Mouse (Mus musculus): ENCODE data around the gene Pax8. TPM values are rescaled to one million over a fixed set of nuclear protein-coding genes. Genes with fewer than 3 reads are reported as not detected.

Gene Pax8
- not detected in 2 replicates for polyA plus RNA-seq (2012; rRNA removed)

- WGBS = 53% methylated on average over 9 of the region's 9 CpGs
- H3K4me1 ChIP-seq (ENCODE audit: control insufficient read depth, insufficient read depth, insufficient read length) = no peaks in the 10 kb centered on the region
- peaks cover 20% of the 10 kb centered on the region for H3K27me3 ChIP-seq (ENCODE audit: control insufficient read depth, insufficient read depth, low read length)
- no peak within 1 kb of the TSS for H3K27ac ChIP-seq (ENCODE audit: insufficient read depth, low read length)
- no peak for DNase-seq (ENCODE audit: low read depth in 1 of 2, low spot score in 2 of 2)
- TF ChIP-seq CTCF (IDR thresholded peaks at IDR 0.05; ENCODE audit: extremely low read depth, insufficient read depth, insufficient read length, insufficient replicate concordance) (no peak), POLR2A (IDR thresholded peaks at IDR 0.05; ENCODE audit: low read depth, low read length) (no peak)
- no peaks in the 10 kb centered on the region for H3K36me3 ChIP-seq (ENCODE audit: control insufficient read depth, insufficient read depth, low read length)
- no peak within 1 kb of the TSS for H3K4me3 ChIP-seq (ENCODE audit: extremely low read depth, insufficient read depth, insufficient read length)
These were observed at the start of gene Pax8 for GRCm38 (mm10) chr2:24475420-24475819. Pax8 (minus strand) TSS chr2:24475599.

DNA sequence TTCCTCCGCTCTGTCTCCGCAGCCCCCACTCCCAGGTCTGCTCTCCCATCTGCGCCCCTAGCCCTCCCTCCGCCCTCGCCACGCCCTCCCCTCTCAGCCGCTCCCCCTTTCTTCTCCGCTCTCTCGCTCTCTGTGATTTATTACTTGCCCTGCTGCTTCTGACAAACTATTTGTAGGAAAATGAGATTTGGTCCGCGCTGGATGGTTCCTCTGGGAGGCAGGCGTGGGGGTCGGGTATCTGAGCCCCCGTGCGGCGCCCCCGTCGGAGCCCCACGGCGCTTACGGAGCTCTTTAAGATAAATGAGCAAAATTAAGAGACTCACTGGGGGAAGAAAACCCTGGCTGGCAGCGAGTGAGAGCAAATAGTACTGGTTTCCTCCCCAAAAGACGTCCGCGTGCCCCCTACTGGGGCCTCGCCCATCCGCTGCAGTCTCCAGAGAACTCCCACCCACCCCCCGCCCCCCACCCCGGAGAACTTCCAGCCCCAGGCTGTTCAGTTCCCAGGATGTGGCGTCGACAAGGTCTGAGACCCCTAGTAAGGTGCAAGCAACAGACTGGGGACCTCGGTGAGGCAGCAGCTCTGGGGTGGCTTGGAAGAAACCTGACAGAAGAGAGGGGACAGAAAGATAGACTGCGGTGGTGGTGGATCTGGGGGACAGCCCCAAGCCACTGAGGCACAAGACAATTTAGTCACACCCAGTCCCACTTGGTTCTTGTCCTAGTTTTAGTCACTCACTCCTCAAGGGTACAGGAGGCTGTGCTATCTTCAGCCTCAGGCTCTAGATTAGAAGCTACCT, 46.2 kb upstream of the Pax8 start:
- Histone ChIP-seq H3K27ac (ENCODE audit: insufficient read depth, low read length) (no peak overlapping the region), H3K36me3 (ENCODE audit: control insufficient read depth, insufficient read depth, low read length) (no peaks in the 10 kb centered on the region), H3K4me1 (ENCODE audit: control insufficient read depth, insufficient read depth, insufficient read length) (no peaks in the 10 kb centered on the region), H3K27me3 (ENCODE audit: control insufficient read depth, insufficient read depth, low read length) (no peaks in the 10 kb centered on the region), H3K4me3 (ENCODE audit: extremely low read depth, insufficient read depth, insufficient read length) (no peak overlapping the region)
- no peak for DNase-seq (ENCODE audit: low read depth in 1 of 2, low spot score in 2 of 2)
- TF ChIP-seq POLR2A (IDR thresholded peaks at IDR 0.05; ENCODE audit: low read depth, low read length) (no peak), CTCF (IDR thresholded peaks at IDR 0.05; ENCODE audit: extremely low read depth, insufficient read depth, insufficient read length, insufficient replicate concordance) (no peak)
- 2% methylated on average over 31 of the region's 33 CpGs for WGBS

DNA sequence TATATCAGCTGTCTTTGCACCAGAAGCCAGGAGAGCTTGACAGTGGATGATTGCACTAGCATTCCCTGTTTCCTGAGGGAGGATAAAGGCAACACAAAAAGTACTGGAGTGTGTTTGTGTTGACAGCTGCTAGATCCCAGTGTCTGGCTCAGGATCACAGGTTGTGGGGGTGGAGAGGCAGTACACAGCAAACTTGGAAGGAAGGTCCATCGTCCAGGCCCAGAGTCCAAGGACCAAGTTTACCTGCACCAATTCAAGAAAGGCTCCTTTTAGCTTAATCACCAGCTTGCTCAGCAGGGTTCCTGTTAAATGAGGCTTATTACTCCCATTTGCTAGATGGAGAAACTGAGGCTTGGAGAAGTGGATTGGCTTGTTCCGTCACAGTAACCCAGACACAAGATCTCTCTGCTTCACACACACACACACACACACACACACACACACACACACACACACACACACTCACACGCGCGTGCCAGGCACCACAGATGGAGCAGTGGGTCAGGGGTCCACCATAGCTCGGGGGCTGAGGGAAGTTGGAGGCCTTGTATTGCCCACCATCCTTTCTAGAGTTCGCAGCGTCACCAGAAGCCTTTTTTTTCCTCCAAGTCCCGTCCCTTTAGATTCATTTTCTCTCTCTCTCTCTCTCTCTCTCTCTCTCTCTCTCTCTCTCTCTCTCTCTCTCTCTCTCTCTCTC, 45.3 kb upstream of the Pax8 start:
- WGBS = 60% methylated on average over 7 of the region's 9 CpGs
- Histone ChIP-seq H3K4me3 (ENCODE audit: extremely low read depth, insufficient read depth, insufficient read length) (no peak overlapping the region), H3K27me3 (ENCODE audit: control insufficient read depth, insufficient read depth, low read length) (no peaks in the 10 kb centered on the region), H3K4me1 (ENCODE audit: control insufficient read depth, insufficient read depth, insufficient read length) (no peaks in the 10 kb centered on the region), H3K27ac (ENCODE audit: insufficient read depth, low read length) (no peak overlapping the region), H3K36me3 (ENCODE audit: control insufficient read depth, insufficient read depth, low read length) (no peaks in the 10 kb centered on the region)
- TF ChIP-seq CTCF (IDR thresholded peaks at IDR 0.05; ENCODE audit: extremely low read depth, insufficient read depth, insufficient read length, insufficient replicate concordance) (no peak), POLR2A (IDR thresholded peaks at IDR 0.05; ENCODE audit: low read depth, low read length) (no peak)
- DNase-seq (ENCODE audit: low read depth in 1 of 2, low spot score in 2 of 2) = no peak

GRCm38 (mm10) chr2:24516946-24517345, 41.5 kb upstream of the Pax8 start:
- H3K4me1 ChIP-seq (ENCODE audit: control insufficient read depth, insufficient read depth, insufficient read length) = no peaks in the 10 kb centered on the region
- DNase-seq (ENCODE audit: low read depth in 1 of 2, low spot score in 2 of 2) = no peak
- no peak overlapping the region for H3K4me3 ChIP-seq (ENCODE audit: extremely low read depth, insufficient read depth, insufficient read length)
- H3K27me3 ChIP-seq (ENCODE audit: control insufficient read depth, insufficient read depth, low read length) = no peaks in the 10 kb centered on the region
- TF ChIP-seq CTCF (IDR thresholded peaks at IDR 0.05; ENCODE audit: extremely low read depth, insufficient read depth, insufficient read length, insufficient replicate concordance) (no peak), POLR2A (IDR thresholded peaks at IDR 0.05; ENCODE audit: low read depth, low read length) (no peak)
- H3K27ac ChIP-seq (ENCODE audit: insufficient read depth, low read length) = no peak overlapping the region
- H3K36me3 ChIP-seq (ENCODE audit: control insufficient read depth, insufficient read depth, low read length) = no peaks in the 10 kb centered on the region
- 81% methylated on average over 3 of the region's 3 CpGs for WGBS

GRCm38 (mm10) chr2:24507359-24507758, 32.0 kb upstream of the Pax8 start:
- no peak for TF ChIP-seq CTCF (IDR thresholded peaks at IDR 0.05; ENCODE audit: extremely low read depth, insufficient read depth, insufficient read length, insufficient replicate concordance)
- TF ChIP-seq POLR2A (IDR thresholded peaks at IDR 0.05; ENCODE audit: low read depth, low read length) = no peak

DNA sequence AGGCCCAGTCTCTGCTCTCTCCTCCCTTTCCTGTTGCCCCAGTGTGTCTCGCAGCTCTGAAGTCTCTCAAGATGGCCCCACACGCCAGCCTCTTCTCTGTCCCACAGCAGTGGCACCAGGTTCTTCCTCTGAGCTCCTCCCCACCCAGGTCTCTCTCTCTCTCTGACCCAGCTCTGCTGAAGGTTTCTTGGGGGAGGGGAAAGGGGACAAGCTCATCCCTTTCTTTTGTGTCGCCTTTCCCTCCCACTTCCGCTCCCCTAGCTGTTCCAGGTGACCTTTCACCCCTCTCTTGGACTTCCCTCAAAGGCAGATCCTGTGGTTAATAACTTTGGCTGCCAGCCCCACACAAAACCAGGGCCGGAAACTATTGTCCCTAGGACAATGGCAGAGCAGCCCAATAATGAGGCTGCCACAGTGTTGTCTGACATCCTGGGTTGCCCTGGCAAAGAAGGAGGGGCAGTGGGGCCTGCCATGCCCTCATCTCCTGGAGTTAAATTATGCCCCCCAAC, 27.6 kb upstream of the Pax8 start:
- 73% methylated on average over 5 of the region's 5 CpGs for WGBS
- DNase-seq (ENCODE audit: low read depth in 1 of 2, low spot score in 2 of 2) = no peak
- no peak for TF ChIP-seq POLR2A (IDR thresholded peaks at IDR 0.05; ENCODE audit: low read depth, low read length)
- TF ChIP-seq CTCF (IDR thresholded peaks at IDR 0.05; ENCODE audit: extremely low read depth, insufficient read depth, insufficient read length, insufficient replicate concordance) = no peak
- Histone ChIP-seq H3K4me3 (ENCODE audit: extremely low read depth, insufficient read depth, insufficient read length) (no peak overlapping the region), H3K4me1 (ENCODE audit: control insufficient read depth, insufficient read depth, insufficient read length) (no peaks in the 10 kb centered on the region), H3K27ac (ENCODE audit: insufficient read depth, low read length) (no peak overlapping the region), H3K27me3 (ENCODE audit: control insufficient read depth, insufficient read depth, low read length) (no peaks in the 10 kb centered on the region), H3K36me3 (ENCODE audit: control insufficient read depth, insufficient read depth, low read length) (no peaks in the 10 kb centered on the region)

More at GRCm38 (mm10) chr2:24507359-24507758, 32.0 kb upstream of the Pax8 start:
- H3K27me3 ChIP-seq (ENCODE audit: control insufficient read depth, insufficient read depth, low read length) = no peaks in the 10 kb centered on the region
- 83% methylated on average over 3 of the region's 3 CpGs for WGBS
- no peaks in the 10 kb centered on the region for H3K36me3 ChIP-seq (ENCODE audit: control insufficient read depth, insufficient read depth, low read length)
- H3K4me3 ChIP-seq (ENCODE audit: extremely low read depth, insufficient read depth, insufficient read length) = no peak overlapping the region
- no peaks in the 10 kb centered on the region for H3K4me1 ChIP-seq (ENCODE audit: control insufficient read depth, insufficient read depth, insufficient read length)
- no peak overlapping the region for H3K27ac ChIP-seq (ENCODE audit: insufficient read depth, low read length)
- DNase-seq (ENCODE audit: low read depth in 1 of 2, low spot score in 2 of 2) = no peak

Data from spleen, adult 2 months (tissue).